In genomic region chr7:16172141-16172581, GRCm38 (mm10) we compare ENCODE assay signal across 12 mouse cellular contexts. TPM values are rescaled to one million over a fixed set of nuclear protein-coding genes. Genes with fewer than 3 reads are reported as not detected.
DNase-seq lines count a peak whose midpoint lies in the region; ATAC-seq lines count a peak whose summit lies in the region.
"Had no signal": no experiment of that assay in that cellular context is flagged by ENCODE, and none has a peak within 500 bp of the region (broad histone marks: within the 10 kb centered on the region; RNA-seq: fewer than 3 reads in every experiment).

No protein-coding gene starts in this region.

- no peak overlapping the region for H3K4me3 ChIP-seq in kidney, embryonic 14.5 days (ENCODE audit: low read length)
- peak overlapping the region; percentile 34; the same call in 1 of the 2 replicates for H3K4me3 ChIP-seq in embryonic facial prominence, embryonic 10.5 days
- H3K4me3 ChIP-seq in hindbrain, embryonic 14.5 days (replicated peaks; ENCODE audit: low read length) = no peak overlapping the region
- H3K4me3 ChIP-seq in neural tube, embryonic 13.5 days = no peak overlapping the region
- H3K4me3 ChIP-seq: intestine, embryonic 15.5 days; liver, embryonic 15.5 days had no signal

- H3K36me3 ChIP-seq in kidney, embryonic 14.5 days (ENCODE audit: control insufficient read depth, insufficient read depth, low read length) = no peaks in the 10 kb centered on the region
- H3K36me3 ChIP-seq in embryonic facial prominence, embryonic 10.5 days (replicated peaks) = no peaks in the 10 kb centered on the region
- H3K36me3 ChIP-seq in hindbrain, embryonic 14.5 days (replicated peaks; ENCODE audit: control insufficient read depth, insufficient read depth) = peaks cover under 1% of the 10 kb centered on the region
- H3K36me3 ChIP-seq in neural tube, embryonic 13.5 days = 0 out of 2 replicates have a peak, but pooled peaks cover 2% of the 10 kb centered on the region
- H3K36me3 ChIP-seq: intestine, embryonic 15.5 days; liver, embryonic 15.5 days had no signal

- H3K9me3 ChIP-seq in kidney, embryonic 14.5 days (ENCODE audit: control insufficient read depth, low read length) = peaks cover 5% of the 10 kb centered on the region; the same call in 1 of the 2 replicates
- H3K9me3 ChIP-seq in embryonic facial prominence, embryonic 10.5 days = peaks cover 11% of the 10 kb centered on the region; the same call in 1 of the 2 replicates
- no peaks in the 10 kb centered on the region for H3K9me3 ChIP-seq in hindbrain, embryonic 14.5 days (ENCODE audit: control insufficient read depth, low read length)
- H3K9me3 ChIP-seq in neural tube, embryonic 13.5 days = peaks cover 11% of the 10 kb centered on the region
- H3K9me3 ChIP-seq: intestine, embryonic 15.5 days; liver, embryonic 15.5 days had no signal

- ATAC-seq in kidney, embryonic 14.5 days (ENCODE audit: low FRiP score, low TSS enrichment) = peak; percentile 73
- peak; percentile 15; the same call in 1 of the 2 replicates for ATAC-seq in hindbrain, embryonic 14.5 days (ENCODE audit: low FRiP score)
- ATAC-seq in neural tube, embryonic 13.5 days (ENCODE audit: low read depth) = peak; percentile 38
- ATAC-seq: intestine, embryonic 15.5 days had no signal

- DNase-seq in kidney, postnatal 14 days = no peak
- peak; percentile 55 for DNase-seq in embryonic facial prominence, embryonic 10.5 days (ENCODE audit: low spot score)
- DNase-seq in hindbrain, embryonic 14.5 days (ENCODE audit: low spot score) = no peak
- DNase-seq in thymus, adult 18-20 months = no peak
- no peak for DNase-seq in lung, postnatal 10 days
- DNase-seq in MN1 (ENCODE audit: low spot score) = no peak
- DNase-seq: adrenal gland, postnatal 25 days; right cerebral cortex, postnatal 25 days had no signal

- 13% methylated on average over 1 of the region's 1 CpGs for WGBS in kidney, embryonic 14.5 days
- 0% methylated on average over 1 of the region's 1 CpGs for WGBS in embryonic facial prominence, embryonic 10.5 days
- WGBS in hindbrain, embryonic 14.5 days = 0% methylated on average over 1 of the region's 1 CpGs
- 0% methylated on average over 1 of the region's 1 CpGs for WGBS in neural tube, embryonic 13.5 days

- H3K27me3 ChIP-seq in kidney, embryonic 14.5 days (ENCODE audit: control insufficient read depth, insufficient read depth, low read length) = no peaks in the 10 kb centered on the region
- no peaks in the 10 kb centered on the region for H3K27me3 ChIP-seq in embryonic facial prominence, embryonic 10.5 days (replicated peaks; ENCODE audit: low read depth, poor library complexity, severe bottlenecking)
- H3K27me3 ChIP-seq in hindbrain, embryonic 14.5 days (ENCODE audit: control insufficient read depth, insufficient read depth, low read length) = no peaks in the 10 kb centered on the region
- H3K27me3 ChIP-seq in neural tube, embryonic 13.5 days = no peaks in the 10 kb centered on the region
- H3K27me3 ChIP-seq: intestine, embryonic 15.5 days had no signal

- no peak overlapping the region for H3K4me2 ChIP-seq in kidney, embryonic 14.5 days (replicated peaks; ENCODE audit: low read depth, low read length)
- no peak overlapping the region for H3K4me2 ChIP-seq in hindbrain, embryonic 14.5 days (replicated peaks)
- 0 out of 2 replicates have a peak overlapping the region, but pooled peaks have one; percentile 13 for H3K4me2 ChIP-seq in neural tube, embryonic 13.5 days
- H3K4me2 ChIP-seq: intestine, embryonic 15.5 days; liver, embryonic 15.5 days had no signal

- H3K9ac ChIP-seq in kidney, embryonic 14.5 days (ENCODE audit: low read depth, low read length) = no peak overlapping the region
- H3K9ac ChIP-seq in hindbrain, embryonic 14.5 days = peak overlapping the region; percentile 76; the same call in 1 of the 2 replicates
- H3K9ac ChIP-seq in neural tube, embryonic 13.5 days = peak overlapping the region; percentile 31; the same call in 1 of the 2 replicates
- H3K9ac ChIP-seq: intestine, embryonic 15.5 days; liver, embryonic 15.5 days had no signal

- H3K4me1 ChIP-seq in kidney, embryonic 14.5 days (ENCODE audit: control insufficient read depth, insufficient read depth, low read length) = peaks cover 20% of the 10 kb centered on the region
- peaks cover 48% of the 10 kb centered on the region for H3K4me1 ChIP-seq in embryonic facial prominence, embryonic 10.5 days
- peaks cover 26% of the 10 kb centered on the region for H3K4me1 ChIP-seq in hindbrain, embryonic 14.5 days (replicated peaks; ENCODE audit: control insufficient read depth, insufficient read depth, low read length)
- peaks cover 49% of the 10 kb centered on the region for H3K4me1 ChIP-seq in neural tube, embryonic 13.5 days (replicated peaks)
- H3K4me1 ChIP-seq: liver, embryonic 15.5 days had no signal

- no peak overlapping the region; the same call in 1 of the 2 replicates for H3K27ac ChIP-seq in kidney, embryonic 14.5 days (ENCODE audit: low read depth, low read length)
- peak overlapping the region; percentile 87 for H3K27ac ChIP-seq in embryonic facial prominence, embryonic 10.5 days (replicated peaks)
- H3K27ac ChIP-seq in hindbrain, embryonic 14.5 days = peak overlapping the region; percentile 80
- H3K27ac ChIP-seq in neural tube, embryonic 13.5 days (replicated peaks) = peak overlapping the region; percentile 93
- H3K27ac ChIP-seq: intestine, embryonic 15.5 days; liver, embryonic 15.5 days had no signal

RNA-seq across cellular contexts. Expression of gene Meis3, which starts 2.7 kb away (rescaled TPM):
- 26.1 and 28.0 TPM in 2 replicates for polyA plus RNA-seq in kidney, embryonic 14.5 days (2014; fragmentation: Nextera tagmentation; extraction: Ambion mirVana)
- 55.5 and 67.7 TPM in 2 replicates for polyA plus RNA-seq in embryonic facial prominence, embryonic 10.5 days (2016; fragmentation: Nextera tagmentation; extraction: Ambion mirVana)
- polyA plus RNA-seq in hindbrain, embryonic 14.5 days (2014; fragmentation: Nextera tagmentation; extraction: Ambion mirVana) = 98.4 and 121 TPM in 2 replicates
- polyA plus RNA-seq in neural tube, embryonic 13.5 days (2015; fragmentation: Nextera tagmentation; extraction: Ambion mirVana) = 139 and 161 TPM in 2 replicates

RNA-seq across cellular contexts. Expression of gene Slc8a2, which starts 42.5 kb away (rescaled TPM):
- polyA plus RNA-seq in kidney, embryonic 14.5 days (2014; fragmentation: Nextera tagmentation; extraction: Ambion mirVana) = 0.21 and 0.24 TPM in 2 replicates
- polyA plus RNA-seq in embryonic facial prominence, embryonic 10.5 days (2016; fragmentation: Nextera tagmentation; extraction: Ambion mirVana) = 0.16 and 0.20 TPM in 2 replicates
- polyA plus RNA-seq in hindbrain, embryonic 14.5 days (2014; fragmentation: Nextera tagmentation; extraction: Ambion mirVana) = 0.95 and 1.4 TPM in 2 replicates
- 1.1 and 1.4 TPM in 2 replicates for polyA plus RNA-seq in neural tube, embryonic 13.5 days (2015; fragmentation: Nextera tagmentation; extraction: Ambion mirVana)
- polyA plus RNA-seq: liver, embryonic 15.5 days had no signal

RNA-seq across cellular contexts. Expression of gene Dhx34, which starts 49.7 kb away (rescaled TPM):
- 8.5 and 13.0 TPM in 2 replicates for polyA plus RNA-seq in kidney, embryonic 14.5 days (2014; fragmentation: Nextera tagmentation; extraction: Ambion mirVana)
- polyA plus RNA-seq in embryonic facial prominence, embryonic 10.5 days (2016; fragmentation: Nextera tagmentation; extraction: Ambion mirVana) = 19.0 and 20.1 TPM in 2 replicates
- polyA plus RNA-seq in hindbrain, embryonic 14.5 days (2014; fragmentation: Nextera tagmentation; extraction: Ambion mirVana) = 7.8 and 9.9 TPM in 2 replicates
- 11.3 and 13.2 TPM in 2 replicates for polyA plus RNA-seq in neural tube, embryonic 13.5 days (2015; fragmentation: Nextera tagmentation; extraction: Ambion mirVana)

RNA-seq across cellular contexts. Expression of gene Kptn, which starts 52.5 kb away (rescaled TPM):
- 25.1 and 29.2 TPM in 2 replicates for polyA plus RNA-seq in kidney, embryonic 14.5 days (2014; fragmentation: Nextera tagmentation; extraction: Ambion mirVana)
- polyA plus RNA-seq in embryonic facial prominence, embryonic 10.5 days (2016; fragmentation: Nextera tagmentation; extraction: Ambion mirVana) = 25.8 and 26.7 TPM in 2 replicates
- polyA plus RNA-seq in hindbrain, embryonic 14.5 days (2014; fragmentation: Nextera tagmentation; extraction: Ambion mirVana) = 34.8 and 37.1 TPM in 2 replicates
- 37.9 and 41.4 TPM in 2 replicates for polyA plus RNA-seq in neural tube, embryonic 13.5 days (2015; fragmentation: Nextera tagmentation; extraction: Ambion mirVana)

Comparison
In these comparisons a context has a peak if more than half of its experiments do, and no peak if none do; other contexts are left out.
1. ATAC-seq: peak in every context shown above with its lines; median percentile 73 in kidney, embryonic 14.5 days; 38 in neural tube, embryonic 13.5 days; 15 in hindbrain, embryonic 14.5 days.